Comparison of ENCODE assay signal across 9 mouse cellular contexts in genomic region chr8:70504851-70505250, GRCm38 (mm10). TPM values are rescaled to one million over a fixed set of nuclear protein-coding genes. Genes with fewer than 3 reads are reported as not detected.
DNase-seq lines count a peak whose midpoint lies in the region; ATAC-seq and TF ChIP-seq lines count a peak whose summit lies in the region.
"Had no signal": no experiment of that assay in that cellular context is flagged by ENCODE, and none has a peak within 500 bp of the region (broad histone marks: within the 10 kb centered on the region; RNA-seq: fewer than 3 reads in every experiment).

No protein-coding gene starts in this region.

- H3K9me3 ChIP-seq in kidney, embryonic 14.5 days (ENCODE audit: control insufficient read depth, low read length), result no peaks in the 10 kb centered on the region
- no peaks in the 10 kb centered on the region for H3K9me3 ChIP-seq in kidney, postnatal 0 days (replicated peaks; ENCODE audit: low read length)
- H3K9me3 ChIP-seq: stomach, embryonic 15.5 days had no signal

- no peak overlapping the region for H3K9ac ChIP-seq in kidney, embryonic 14.5 days (ENCODE audit: low read depth, low read length)
- no peak overlapping the region for H3K9ac ChIP-seq in kidney, postnatal 0 days (ENCODE audit: low read depth, low read length)
- no peak overlapping the region for H3K9ac ChIP-seq in liver, adult 2 months (ENCODE audit: low read depth, low read length)
- H3K9ac ChIP-seq: stomach, embryonic 15.5 days had no signal

- H3K27ac ChIP-seq in kidney, embryonic 14.5 days (ENCODE audit: low read depth, low read length), result no peak overlapping the region
- no peak overlapping the region for H3K27ac ChIP-seq in kidney, postnatal 0 days
- H3K27ac ChIP-seq in liver, adult 2 months (replicated peaks; ENCODE audit: insufficient read depth, low read depth, low read length), result no peak overlapping the region
- no peak overlapping the region for H3K27ac ChIP-seq in testis, adult 2 months (ENCODE audit: control insufficient read depth, insufficient read depth, low read depth, low read length)
- H3K27ac ChIP-seq: stomach, embryonic 15.5 days had no signal

- WGBS in kidney, embryonic 14.5 days, result 75% methylated on average over 3 of the region's 3 CpGs
- 61% methylated on average over 3 of the region's 3 CpGs for WGBS in kidney, postnatal 0 days
- WGBS in liver, adult 2 months, result 88% methylated on average over 3 of the region's 3 CpGs

- no peak overlapping the region for H3K4me2 ChIP-seq in kidney, embryonic 14.5 days (replicated peaks; ENCODE audit: low read depth, low read length)
- no peak overlapping the region for H3K4me2 ChIP-seq in kidney, postnatal 0 days (ENCODE audit: low read length)

- H3K4me1 ChIP-seq in kidney, embryonic 14.5 days (ENCODE audit: control insufficient read depth, insufficient read depth, low read length), result peaks cover 38% of the 10 kb centered on the region
- H3K4me1 ChIP-seq in kidney, postnatal 0 days (replicated peaks; ENCODE audit: insufficient read depth, low read length), result peaks cover 24% of the 10 kb centered on the region
- H3K4me1 ChIP-seq in liver, adult 2 months (ENCODE audit: control insufficient read depth, insufficient read depth, low read length), result peaks cover 25% of the 10 kb centered on the region
- peaks cover 56% of the 10 kb centered on the region for H3K4me1 ChIP-seq in testis, adult 2 months (ENCODE audit: control insufficient read depth, insufficient read depth, low read length)

- H3K79me2 ChIP-seq in liver, adult 2 months (ENCODE audit: control insufficient read depth, insufficient read depth, low read length), result peaks cover 11% of the 10 kb centered on the region; the same call in 1 of the 2 replicates

- TF ChIP-seq POLR2A in liver, adult 2 months (IDR thresholded peaks at IDR 0.05; ENCODE audit: extremely low read depth, insufficient read depth, low read length), result no peak
- TF ChIP-seq POLR2A in testis, adult 2 months (IDR thresholded peaks at IDR 0.05; ENCODE audit: control insufficient read depth, low read depth, low read length), result no peak

- peaks cover 41% of the 10 kb centered on the region for H3K27me3 ChIP-seq in kidney, embryonic 14.5 days (ENCODE audit: control insufficient read depth, insufficient read depth, low read length)
- H3K27me3 ChIP-seq in kidney, postnatal 0 days (ENCODE audit: insufficient read depth, low read length), result peaks cover 27% of the 10 kb centered on the region
- H3K27me3 ChIP-seq in liver, adult 2 months (ENCODE audit: control insufficient read depth, insufficient read depth, low read length), result no peaks in the 10 kb centered on the region
- no peaks in the 10 kb centered on the region for H3K27me3 ChIP-seq in testis, adult 2 months (ENCODE audit: control insufficient read depth, insufficient read depth, low read length)

- ATAC-seq in kidney, embryonic 14.5 days (ENCODE audit: low FRiP score, low TSS enrichment), result no peak
- no peak for ATAC-seq in kidney, postnatal 0 days (replicated peaks; ENCODE audit: low FRiP score, low read depth)

- peaks cover 27% of the 10 kb centered on the region for H3K36me3 ChIP-seq in kidney, embryonic 14.5 days (ENCODE audit: control insufficient read depth, insufficient read depth, low read length)
- peaks cover 8% of the 10 kb centered on the region for H3K36me3 ChIP-seq in kidney, postnatal 0 days (ENCODE audit: insufficient read depth, low read length)
- peaks cover 10% of the 10 kb centered on the region; the same call in 1 of the 2 replicates for H3K36me3 ChIP-seq in liver, adult 2 months (ENCODE audit: control insufficient read depth, insufficient read depth, low read length)
- no peaks in the 10 kb centered on the region; the same call in 1 of the 2 replicates for H3K36me3 ChIP-seq in testis, adult 2 months (ENCODE audit: control insufficient read depth, insufficient read depth, low read length)

- DNase-seq in kidney, adult 18-20 months, result peak; percentile 76
- peak; percentile 75 to 88 for DNase-seq in cerebellum, postnatal 4 days (ENCODE audit: low spot score in 2 of 2)
- DNase-seq in gastrocnemius, postnatal 10 days, result peak; percentile 84
- DNase-seq in kidney, postnatal 0 days (ENCODE audit: low spot score), result peak; percentile 83
- DNase-seq in liver, adult 2 months (ENCODE audit: extremely low read depth, low read depth, low spot score), result no peak
- DNase-seq in neural tube, embryonic 10.5 days (ENCODE audit: extremely low spot score, low spot score), result peak; percentile 86

- peak; percentile 90 for TF ChIP-seq CTCF in kidney, postnatal 0 days (IDR thresholded peaks at IDR 0.05; ENCODE audit: low read depth)
- TF ChIP-seq CTCF in liver, adult 2 months (IDR thresholded peaks at IDR 0.05; ENCODE audit: low read depth, low read length), result peak; percentile 73
- TF ChIP-seq CTCF in testis, adult 2 months (IDR thresholded peaks at IDR 0.05; ENCODE audit: control insufficient read depth, insufficient read depth, insufficient replicate concordance, low read depth, low read length), result peak; percentile 59; the same call in 1 of the 2 replicates

- H3K4me3 ChIP-seq in kidney, embryonic 14.5 days (ENCODE audit: low read length), result no peak overlapping the region
- no peak overlapping the region for H3K4me3 ChIP-seq in kidney, postnatal 0 days (replicated peaks; ENCODE audit: low read depth, low read length)
- no peak overlapping the region for H3K4me3 ChIP-seq in liver, adult 2 months (ENCODE audit: insufficient read depth, low read depth, low read length)
- H3K4me3 ChIP-seq in testis, adult 2 months (ENCODE audit: control insufficient read depth, low read depth, low read length), result no peak overlapping the region

RNA-seq across cellular contexts. Expression of gene Rex1bd, which starts 1.7 kb away (rescaled TPM):
- 129 and 151 TPM in 2 replicates for polyA plus RNA-seq in kidney, embryonic 14.5 days (2014; fragmentation: Nextera tagmentation; extraction: Ambion mirVana)
- total RNA-seq in gastrocnemius, postnatal 10 days (2021), result 100 to 1,000 TPM; 120 to 129 TPM
- 140 TPM in 2 replicates for polyA plus RNA-seq in kidney, postnatal 0 days (2015; fragmentation: Nextera tagmentation; extraction: Ambion mirVana)
- total RNA-seq in liver, adult 2 months (2014; rRNA removed), result 60.8 and 75.2 TPM in 2 replicates
- 141 and 152 TPM in 2 replicates for polyA plus RNA-seq in liver, adult 2 months (2012; rRNA removed)
- polyA plus RNA-seq in testis, adult 2 months (2012; rRNA removed), result 23.9 and 26.9 TPM in 2 replicates

RNA-seq across cellular contexts. Expression of gene Uba52, which starts 5.8 kb away (rescaled TPM):
- 1,078 and 1,559 TPM in 2 replicates for polyA plus RNA-seq in kidney, embryonic 14.5 days (2014; fragmentation: Nextera tagmentation; extraction: Ambion mirVana)
- total RNA-seq in gastrocnemius, postnatal 10 days (2021), result 1,000 to 10,000 TPM; 1,232 to 1,261 TPM
- 1,111 and 1,265 TPM in 2 replicates for polyA plus RNA-seq in kidney, postnatal 0 days (2015; fragmentation: Nextera tagmentation; extraction: Ambion mirVana)
- total RNA-seq in liver, adult 2 months (2014; rRNA removed), result 750 and 1,062 TPM in 2 replicates
- polyA plus RNA-seq in liver, adult 2 months (2012; rRNA removed), result 596 and 770 TPM in 2 replicates
- 768 and 853 TPM in 2 replicates for polyA plus RNA-seq in testis, adult 2 months (2012; rRNA removed)

RNA-seq across cellular contexts. Expression of gene Crlf1, which starts 11.9 kb away (rescaled TPM):
- polyA plus RNA-seq in kidney, embryonic 14.5 days (2014; fragmentation: Nextera tagmentation; extraction: Ambion mirVana), result 26.7 and 34.8 TPM in 2 replicates
- total RNA-seq in gastrocnemius, postnatal 10 days (2021), result 1 to 10 TPM; 2.8 to 3.4 TPM
- polyA plus RNA-seq in kidney, postnatal 0 days (2015; fragmentation: Nextera tagmentation; extraction: Ambion mirVana), result 31.3 and 33.7 TPM in 2 replicates
- total RNA-seq in liver, adult 2 months (2014; rRNA removed), result not detected in 2 replicates
- polyA plus RNA-seq in liver, adult 2 months (2012; rRNA removed), result not detected in 2 replicates
- 126 and 137 TPM in 2 replicates for polyA plus RNA-seq in testis, adult 2 months (2012; rRNA removed)

RNA-seq across cellular contexts. Expression of gene Tmem59l, which starts 17.7 kb away (rescaled TPM):
- 8.5 and 12.4 TPM in 2 replicates for polyA plus RNA-seq in kidney, embryonic 14.5 days (2014; fragmentation: Nextera tagmentation; extraction: Ambion mirVana)
- total RNA-seq in gastrocnemius, postnatal 10 days (2021), result under 1 TPM; 0.18 to 0.26 TPM
- 3.0 and 3.5 TPM in 2 replicates for polyA plus RNA-seq in kidney, postnatal 0 days (2015; fragmentation: Nextera tagmentation; extraction: Ambion mirVana)
- total RNA-seq in liver, adult 2 months (2014; rRNA removed), result 0.34 TPM in 1 of 2 replicates, not detected in the other
- polyA plus RNA-seq in liver, adult 2 months (2012; rRNA removed), result 0.10 TPM in 1 of 2 replicates, not detected in the other
- 62.6 and 62.9 TPM in 2 replicates for polyA plus RNA-seq in testis, adult 2 months (2012; rRNA removed)

RNA-seq across cellular contexts. Expression of gene Fkbp8, which starts 22.7 kb away (rescaled TPM):
- polyA plus RNA-seq in kidney, embryonic 14.5 days (2014; fragmentation: Nextera tagmentation; extraction: Ambion mirVana), result 252 and 291 TPM in 2 replicates
- total RNA-seq in gastrocnemius, postnatal 10 days (2021), result 100 to 1,000 TPM; 135 to 145 TPM
- polyA plus RNA-seq in kidney, postnatal 0 days (2015; fragmentation: Nextera tagmentation; extraction: Ambion mirVana), result 249 and 255 TPM in 2 replicates
- 271 and 321 TPM in 2 replicates for total RNA-seq in liver, adult 2 months (2014; rRNA removed)
- 455 and 489 TPM in 2 replicates for polyA plus RNA-seq in liver, adult 2 months (2012; rRNA removed)
- 179 and 198 TPM in 2 replicates for polyA plus RNA-seq in testis, adult 2 months (2012; rRNA removed)

Comparison
In these comparisons a context has a peak if more than half of its experiments do, and no peak if none do; other contexts are left out.
1. RNA of gene Crlf1, which starts 11.9 kb away (polyA plus RNA-seq): 126 to 137 TPM in testis, adult 2 months, 31.3 to 33.7 TPM in kidney, postnatal 0 days and 26.7 to 34.8 TPM in kidney, embryonic 14.5 days; not detected in liver, adult 2 months; every median in the first group is over 10 times any median in the second.
2. Peak in every context shown above with its lines, with median percentiles within 50 percentile points of each other: CTCF ChIP-seq.